Mouse (Mus musculus): ENCODE measurements around the gene Kcnc3.

GRCm38 (mm10) chr7:44565414-44565813, 25.1 kb upstream of the Kcnc3 start:
- no peak for TF ChIP-seq CTCF (IDR thresholded peaks at IDR 0.05)
- no peak for TF ChIP-seq EP300 (IDR thresholded peaks at IDR 0.05)

Measured in lung, postnatal 0 days (tissue).